Mouse (Mus musculus): ENCODE measurements around the gene Cerk. TPM values are rescaled to one million over a fixed set of nuclear protein-coding genes. Genes with fewer than 3 reads are reported as not detected.

Gene Cerk
- polyA plus RNA-seq, 1 experiment, result 26.1 TPM

DNA sequence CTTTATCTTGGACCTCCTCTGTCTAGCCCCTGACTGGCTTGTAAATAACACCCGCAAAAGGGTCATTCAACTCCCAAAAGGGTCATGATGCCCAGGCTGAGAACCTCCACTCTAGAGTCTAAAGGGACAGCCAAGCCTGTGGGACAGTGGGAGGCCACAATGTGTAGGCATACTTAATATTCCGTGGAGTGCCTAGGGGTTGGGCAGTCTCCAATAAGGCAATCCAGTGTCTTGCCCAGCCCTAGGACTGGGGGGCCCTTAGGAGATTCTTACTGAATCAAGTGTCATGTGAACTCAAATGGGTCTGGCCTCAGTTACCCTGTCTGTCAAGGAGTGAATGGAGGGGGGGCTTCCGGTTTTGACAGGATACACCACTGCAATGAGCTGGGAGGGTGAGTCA lies 56.9 kb downstream of the Cerk start:
- WGBS, result 90% methylated on average over 3 of the region's 3 CpGs

GRCm38 (mm10) chr15:86124359-86124758 lies 61.6 kb downstream of the Cerk start:
- DNase-seq (ENCODE audit: low read depth, low spot score), result peak; percentile 42
- 27% methylated on average over 1 of the region's 1 CpGs for WGBS

More for the DNA sequence above, 56.9 kb downstream of the Cerk start:
- no peak for DNase-seq (ENCODE audit: low read depth, low spot score)

DNA sequence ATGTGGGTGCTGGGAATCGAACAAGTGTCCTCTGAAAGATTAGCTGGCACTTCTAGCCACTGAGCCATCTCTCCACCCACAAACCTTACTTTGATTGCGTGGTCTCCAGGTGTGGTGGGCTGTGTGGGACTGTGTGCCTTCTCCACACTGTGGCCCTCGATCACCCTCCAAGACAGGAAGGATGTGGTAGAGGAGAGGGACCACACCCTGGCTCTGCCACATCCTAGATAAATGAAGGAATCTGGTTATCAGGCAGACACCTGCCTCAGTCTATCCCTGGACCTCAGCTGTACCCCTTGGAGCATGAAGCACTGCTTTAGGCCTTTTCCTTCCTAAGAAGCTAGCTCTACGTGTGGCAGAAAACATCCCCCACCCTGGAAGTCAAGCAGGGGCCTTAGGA lies 62.5 kb downstream of the Cerk start:
- WGBS, result 87% methylated on average over 4 of the region's 4 CpGs
- DNase-seq (ENCODE audit: low read depth, low spot score), result no peak

- DNase-seq (ENCODE audit: low read depth, low spot score), result no peak
- 83% methylated on average over 9 of the region's 9 CpGs for WGBS
These were observed 63.5 kb downstream of the Cerk start for GRCm38 (mm10) chr15:86122261-86122949.

- no peak for DNase-seq (ENCODE audit: low read depth, low spot score)
- WGBS, result 74% methylated on average over 7 of the region's 7 CpGs
These were observed 66.8 kb downstream of the Cerk start for GRCm38 (mm10) chr15:86119186-86119585.

- DNase-seq (ENCODE audit: low read depth, low spot score), result no peak
- 82% methylated on average over 15 of the region's 15 CpGs for WGBS
These were observed 68.5 kb downstream of the Cerk start for GRCm38 (mm10) chr15:86117115-86118100.

- no peak for DNase-seq (ENCODE audit: low read depth, low spot score)
- WGBS, result 66% methylated on average over 5 of the region's 5 CpGs
These were observed 69.5 kb downstream of the Cerk start for GRCm38 (mm10) chr15:86116421-86116820.

DNA sequence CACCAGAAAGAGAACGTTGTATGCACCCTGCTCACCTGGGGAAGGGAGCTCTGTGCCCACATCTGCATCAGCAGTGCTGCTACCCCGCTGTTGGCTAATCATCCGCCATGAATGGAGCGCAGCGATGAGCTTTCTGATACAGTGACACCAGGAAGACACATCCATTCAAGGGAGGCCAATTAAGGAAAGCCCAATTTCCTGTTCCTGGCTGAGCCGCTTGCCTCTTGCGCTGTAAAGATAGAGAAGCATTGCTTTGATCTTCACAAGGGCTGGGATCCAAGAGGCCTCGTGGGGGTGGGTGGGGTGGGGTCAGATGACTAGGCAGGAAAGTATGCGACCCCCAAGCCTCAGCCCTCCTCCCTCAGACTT lies 72.6 kb downstream of the Cerk start:
- 29% methylated on average over 9 of the region's 9 CpGs for WGBS
- no peak for DNase-seq (ENCODE audit: low read depth, low spot score)

GRCm38 (mm10) chr15:86112707-86113341 lies 73.1 kb downstream of the Cerk start:
- DNase-seq (ENCODE audit: low read depth, low spot score), result no peak
- 50% methylated on average over 10 of the region's 10 CpGs for WGBS

DNA sequence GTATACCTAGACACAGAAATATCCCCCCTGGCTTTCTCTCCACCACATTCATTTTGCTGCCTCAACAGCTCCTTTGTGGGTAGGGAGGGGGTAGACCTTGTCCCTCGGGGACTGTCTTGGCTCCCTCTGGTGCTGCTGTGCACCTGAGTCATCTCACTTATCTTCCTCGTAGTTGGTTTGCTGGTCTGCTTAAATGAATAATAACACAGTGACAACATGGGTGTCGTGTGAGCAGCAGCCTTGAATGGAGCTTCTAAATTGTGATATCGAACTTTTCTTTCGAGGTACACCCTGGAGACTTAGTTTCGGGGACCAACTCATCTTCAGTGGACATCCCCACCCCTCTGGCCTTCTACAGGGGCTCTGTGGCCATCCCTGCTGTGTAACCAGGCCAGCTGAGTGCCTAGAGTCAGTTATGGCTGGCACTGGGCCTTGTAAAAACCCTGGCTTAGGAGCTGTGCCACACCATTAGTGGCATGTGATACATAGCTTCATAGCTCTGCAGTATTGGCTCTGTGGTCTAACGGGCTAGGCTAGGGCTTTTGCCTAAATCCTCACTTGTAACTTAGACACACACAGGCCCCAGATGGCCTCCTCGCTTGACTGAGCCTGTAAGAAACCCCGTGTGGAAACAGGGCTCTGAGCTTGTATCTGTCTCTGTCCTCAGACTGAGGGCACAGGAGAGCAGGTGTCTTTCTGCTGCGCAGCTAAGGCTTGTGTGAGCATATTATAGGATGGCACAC lies 75.4 kb downstream of the Cerk start:
- WGBS, result 77% methylated on average over 10 of the region's 10 CpGs

GRCm38 (mm10) chr15:86109650-86110211 lies 76.2 kb downstream of the Cerk start:
- WGBS, result 77% methylated on average over 8 of the region's 8 CpGs
- DNase-seq (ENCODE audit: low read depth, low spot score), result no peak

More for the DNA sequence above, 75.4 kb downstream of the Cerk start:
- no peak for DNase-seq (ENCODE audit: low read depth, low spot score)

- 85% methylated on average over 7 of the region's 7 CpGs for WGBS
- DNase-seq (ENCODE audit: low read depth, low spot score), result no peak
These were observed 76.7 kb downstream of the Cerk start for GRCm38 (mm10) chr15:86109245-86109644.

- no peak for DNase-seq (ENCODE audit: low read depth, low spot score)
- WGBS, result 88% methylated on average over 11 of the region's 11 CpGs
These were observed 78.0 kb downstream of the Cerk start for GRCm38 (mm10) chr15:86107831-86108471.

GRCm38 (mm10) chr15:86105751-86106150 lies 80.2 kb downstream of the Cerk start:
- no peak for DNase-seq (ENCODE audit: low read depth, low spot score)
- 87% methylated on average over 6 of the region's 6 CpGs for WGBS

DNA sequence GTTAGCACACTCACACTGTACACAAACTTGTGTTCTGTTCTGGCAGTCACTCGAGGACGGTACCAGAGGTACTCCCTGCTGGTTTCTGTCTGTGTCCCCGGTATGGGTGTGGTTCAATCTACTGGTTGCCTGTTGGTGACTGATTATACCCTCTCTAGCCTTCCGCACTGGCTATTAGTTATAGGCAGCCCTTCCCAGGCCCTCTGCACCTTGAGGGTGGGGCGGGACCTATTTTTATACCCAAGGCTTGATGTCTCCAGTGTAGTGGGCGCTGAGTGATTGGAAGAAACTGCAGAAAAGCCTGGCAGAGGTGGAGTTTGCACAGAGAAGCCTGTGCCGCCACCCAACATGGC lies 80.6 kb downstream of the Cerk start:
- WGBS, result 65% methylated on average over 7 of the region's 7 CpGs
- no peak for DNase-seq (ENCODE audit: low read depth, low spot score)

DNA sequence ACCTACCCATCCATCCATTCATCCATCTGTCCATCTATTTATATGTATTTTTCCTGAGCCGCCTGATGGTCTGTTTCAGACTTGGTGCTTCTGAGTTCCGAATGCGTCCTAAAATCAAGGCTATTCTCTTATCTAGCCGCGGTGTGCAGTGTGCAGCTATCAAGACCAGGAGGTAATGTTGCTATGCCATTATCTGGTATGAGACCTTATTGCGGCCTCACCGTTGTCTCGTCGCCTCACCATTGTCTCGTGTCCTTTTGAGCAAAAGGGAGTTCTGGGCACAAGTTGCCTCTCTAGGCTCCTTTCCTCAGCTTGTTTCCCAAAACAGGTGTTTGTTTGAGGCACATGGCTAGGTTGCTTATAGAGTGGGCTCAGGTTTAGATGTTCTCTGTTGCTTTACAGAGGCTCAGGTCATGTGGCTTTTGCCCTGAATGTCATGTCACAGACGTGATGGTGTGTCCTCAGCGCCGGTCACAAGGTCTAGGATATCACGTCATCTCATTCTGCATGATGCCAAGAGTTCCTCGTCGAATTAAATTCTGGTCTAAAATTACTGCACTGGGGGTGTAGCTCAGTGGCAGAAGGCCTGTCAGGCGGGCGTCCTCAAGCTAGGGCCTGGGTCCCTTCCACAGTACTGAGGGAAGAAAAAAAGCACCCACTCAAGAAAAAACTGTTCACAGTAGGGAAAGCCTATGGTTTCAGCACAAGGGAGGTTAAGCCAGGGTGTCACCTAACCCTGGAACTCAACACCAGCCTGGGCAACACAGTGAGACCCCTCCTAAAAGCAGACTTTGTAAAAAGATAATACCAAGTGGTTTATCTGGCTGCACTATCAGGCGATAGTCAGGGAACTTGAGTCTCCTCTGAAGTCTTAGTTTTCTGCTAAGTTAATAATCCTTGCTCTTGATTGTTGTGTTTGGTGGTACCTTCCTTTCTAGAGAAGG lies 81.3 kb downstream of the Cerk start:
- no peak for DNase-seq (ENCODE audit: low read depth, low spot score)
- WGBS, result 94% methylated on average over 19 of the region's 19 CpGs

GRCm38 (mm10) chr15:86102308-86102707 lies 83.6 kb downstream of the Cerk start:
- DNase-seq (ENCODE audit: low read depth, low spot score), result no peak
- 89% methylated on average over 15 of the region's 15 CpGs for WGBS

DNA sequence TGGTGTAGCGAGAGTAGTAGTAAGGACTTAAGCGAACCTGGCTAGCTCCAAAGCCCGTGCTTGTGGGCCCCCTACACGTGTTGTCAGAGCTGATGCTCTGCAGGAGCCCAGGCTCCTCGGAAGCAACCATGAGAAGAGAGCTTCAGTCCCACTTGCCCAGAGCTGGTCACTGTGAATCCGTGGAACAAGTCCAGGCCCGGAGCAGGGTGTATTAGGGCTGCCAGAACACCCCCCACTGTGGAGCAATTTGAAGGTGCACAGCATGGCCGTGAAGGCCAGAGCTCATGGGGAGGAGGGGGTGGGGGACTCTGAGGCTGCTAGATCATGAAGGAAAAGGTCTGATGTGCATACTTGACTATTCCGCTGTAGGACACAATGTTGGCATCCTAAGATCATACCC lies 84.4 kb downstream of the Cerk start:
- WGBS, result 83% methylated on average over 9 of the region's 9 CpGs

More for the DNA sequence above, 84.4 kb downstream of the Cerk start:
- no peak for DNase-seq (ENCODE audit: low read depth, low spot score)

Measured in large intestine, adult 2 months (tissue).